Mouse (Mus musculus) heart, embryonic 12.5 days (tissue): ENCODE measurements at regions not wholly inside any gene's neighbourhood (a gene's known extent, or its start where the extent isn't known, plus 50 kb on each side); places are given as distances from the start of the nearest gene placed in this dataset.

Experiments
- ATAC-seq: fragments of 200-750 bp; cut with Nextera tagmentation; 2 replicates; pipeline ENCODE4 v1.8.0; 2017; ENCODE audit warnings: moderate TSS enrichment, moderate library complexity; ENCODE audit not compliant: insufficient number of reproducible peaks, low FRiP score
- H3K27ac ChIP-seq: fragments of 300-500 bp; sonication (generic); 2 replicates; pipeline ENCODE4 v1.5.1; 2016; ENCODE audit warnings: mild to moderate bottlenecking, moderate library complexity; ENCODE audit not compliant: poor library complexity, severe bottlenecking
- H3K27me3 ChIP-seq: fragments of 300-500 bp; sonication (generic); replicated peaks from 2 replicates; pipeline ENCODE4 v1.6.1; 2016; ENCODE audit warnings: mild to moderate bottlenecking, moderate library complexity
- H3K36me3 ChIP-seq: fragments of 300-500 bp; sonication (generic); 2 replicates; pipeline ENCODE4 v1.6.1; 2016; ENCODE audit warnings: mild to moderate bottlenecking, moderate library complexity
- H3K4me1 ChIP-seq: fragments of 300-500 bp; sonication (generic); replicated peaks from 2 replicates; pipeline ENCODE4 v1.6.1; 2016; ENCODE audit warnings: mild to moderate bottlenecking
- H3K4me2 ChIP-seq: fragments of 300-500 bp; sonication (generic); 2 replicates; pipeline ENCODE4 v1.6.1; 2016; ENCODE audit warnings: mild to moderate bottlenecking, moderate library complexity
- H3K4me3 ChIP-seq: fragments of 300-500 bp; sonication (generic); 2 replicates; pipeline ENCODE4 v1.5.1; 2016; ENCODE audit warnings: mild to moderate bottlenecking
- H3K9ac ChIP-seq: fragments of 300-500 bp; sonication (generic); 2 replicates; pipeline ENCODE4 v1.6.1; 2016; ENCODE audit warnings: mild to moderate bottlenecking, moderate library complexity
- H3K9me3 ChIP-seq: fragments of 300-500 bp; sonication (generic); replicated peaks from 2 replicates; pipeline ENCODE4 v1.6.1; 2016; ENCODE audit warnings: mild to moderate bottlenecking, moderate library complexity
- WGBS: fragments of 180-500 bp; shearing (Covaris S2); methylation state at CpG from one replicate; pipeline ENCODE4 v1.1.7; 2016; 5-methylcytosine and 5-hydroxymethylcytosine counted together

GRCm38 (mm10) chr1:13863712-13864111 is 2229.4 kb downstream of the 4930444P10Rik start:
- Histone ChIP-seq H3K4me3 (no peak overlapping the region), H3K36me3 (no peaks in the 10 kb centered on the region), H3K4me2 (no peak overlapping the region), H3K9ac (no peak overlapping the region), H3K9me3 (no peaks in the 10 kb centered on the region), H3K4me1 (no peaks in the 10 kb centered on the region), H3K27me3 (no peaks in the 10 kb centered on the region), H3K27ac (no peak overlapping the region)
- no peak for ATAC-seq
- 55% methylated on average over 1 of the region's 1 CpGs for WGBS

- WGBS = 66% methylated on average over 5 of the region's 5 CpGs
- H3K36me3 ChIP-seq = no peaks in the 10 kb centered on the region
- ATAC-seq = no peak
Measured at GRCm38 (mm10) chr1:13861070-13861511, 2232.0 kb downstream of the 4930444P10Rik start.

GRCm38 (mm10) chr1:13860469-13860868 is 2232.7 kb downstream of the 4930444P10Rik start:
- Histone ChIP-seq H3K9me3 (no peaks in the 10 kb centered on the region), H3K27ac (no peak overlapping the region), H3K27me3 (no peaks in the 10 kb centered on the region), H3K9ac (no peak overlapping the region), H3K36me3 (no peaks in the 10 kb centered on the region), H3K4me2 (no peak overlapping the region), H3K4me1 (no peaks in the 10 kb centered on the region), H3K4me3 (no peak overlapping the region)
- no peak for ATAC-seq
- 67% methylated on average over 3 of the region's 3 CpGs for WGBS

More at GRCm38 (mm10) chr1:13861070-13861511, 2232.0 kb downstream of the 4930444P10Rik start:
- Histone ChIP-seq H3K27me3 (no peaks in the 10 kb centered on the region), H3K4me1 (no peaks in the 10 kb centered on the region), H3K9me3 (no peaks in the 10 kb centered on the region), H3K9ac (no peak overlapping the region), H3K27ac (no peak overlapping the region), H3K4me3 (no peak overlapping the region), H3K4me2 (no peak overlapping the region)

GRCm38 (mm10) chr1:13859723-13860122 is 2233.4 kb downstream of the 4930444P10Rik start:
- H3K27me3 ChIP-seq = no peaks in the 10 kb centered on the region
- no peak for ATAC-seq
- no peak overlapping the region for H3K4me3 ChIP-seq
- H3K9me3 ChIP-seq = no peaks in the 10 kb centered on the region
- no peak overlapping the region for H3K9ac ChIP-seq
- H3K36me3 ChIP-seq = no peaks in the 10 kb centered on the region
- no peaks in the 10 kb centered on the region for H3K4me1 ChIP-seq
- WGBS = 61% methylated on average over 3 of the region's 3 CpGs
- no peak overlapping the region for H3K27ac ChIP-seq
- no peak overlapping the region for H3K4me2 ChIP-seq

- H3K9ac ChIP-seq = no peak overlapping the region
- no peak overlapping the region for H3K4me3 ChIP-seq
- H3K36me3 ChIP-seq = no peaks in the 10 kb centered on the region
- no peak for ATAC-seq
- WGBS = 64% methylated on average over 6 of the region's 6 CpGs
- H3K27me3 ChIP-seq = no peaks in the 10 kb centered on the region
- no peaks in the 10 kb centered on the region for H3K9me3 ChIP-seq
- H3K4me1 ChIP-seq = no peaks in the 10 kb centered on the region
- no peak overlapping the region for H3K27ac ChIP-seq
- H3K4me2 ChIP-seq = no peak overlapping the region
Measured at GRCm38 (mm10) chr1:13858371-13859018, 2234.6 kb downstream of the 4930444P10Rik start.

- no peak for ATAC-seq
- no peak overlapping the region for H3K4me3 ChIP-seq
- H3K4me2 ChIP-seq = no peak overlapping the region
- no peaks in the 10 kb centered on the region for H3K4me1 ChIP-seq
- H3K36me3 ChIP-seq = no peaks in the 10 kb centered on the region
- WGBS = 80% methylated on average over 2 of the region's 2 CpGs
- H3K9me3 ChIP-seq = no peaks in the 10 kb centered on the region
- no peak overlapping the region for H3K9ac ChIP-seq
- H3K27ac ChIP-seq = no peak overlapping the region
- H3K27me3 ChIP-seq = no peaks in the 10 kb centered on the region
Measured at GRCm38 (mm10) chr1:13856998-13857397, 2236.1 kb downstream of the 4930444P10Rik start.

GRCm38 (mm10) chr1:13851144-13851543 is 2242.0 kb downstream of the 4930444P10Rik start:
- H3K27ac ChIP-seq = no peak overlapping the region
- ATAC-seq = no peak
- H3K4me2 ChIP-seq = no peak overlapping the region
- no peak overlapping the region for H3K9ac ChIP-seq
- H3K36me3 ChIP-seq = no peaks in the 10 kb centered on the region
- H3K4me1 ChIP-seq = no peaks in the 10 kb centered on the region
- no peaks in the 10 kb centered on the region for H3K9me3 ChIP-seq
- no peaks in the 10 kb centered on the region for H3K27me3 ChIP-seq
- H3K4me3 ChIP-seq = no peak overlapping the region
- 78% methylated on average over 5 of the region's 5 CpGs for WGBS

- Histone ChIP-seq H3K27me3 (no peaks in the 10 kb centered on the region), H3K9me3 (no peaks in the 10 kb centered on the region), H3K4me2 (no peak overlapping the region), H3K4me3 (no peak overlapping the region), H3K4me1 (no peaks in the 10 kb centered on the region), H3K9ac (no peak overlapping the region), H3K27ac (no peak overlapping the region), H3K36me3 (no peaks in the 10 kb centered on the region)
- WGBS = 76% methylated on average over 4 of the region's 4 CpGs
- ATAC-seq = no peak
Measured at GRCm38 (mm10) chr1:13849071-13849470, 2244.1 kb downstream of the 4930444P10Rik start.

- H3K27ac ChIP-seq = no peak overlapping the region
- no peaks in the 10 kb centered on the region for H3K9me3 ChIP-seq
- no peaks in the 10 kb centered on the region for H3K27me3 ChIP-seq
- WGBS = 71% methylated on average over 15 of the region's 15 CpGs
- no peak overlapping the region for H3K4me3 ChIP-seq
- no peaks in the 10 kb centered on the region for H3K36me3 ChIP-seq
- H3K4me2 ChIP-seq = no peak overlapping the region
- H3K4me1 ChIP-seq = no peaks in the 10 kb centered on the region
- ATAC-seq = no peak
- no peak overlapping the region for H3K9ac ChIP-seq
Measured at GRCm38 (mm10) chr1:13846336-13846865, 2246.7 kb downstream of the 4930444P10Rik start.

GRCm38 (mm10) chr1:13840309-13840622 is 2252.9 kb downstream of the 4930444P10Rik start:
- no peaks in the 10 kb centered on the region for H3K36me3 ChIP-seq
- H3K4me2 ChIP-seq = no peak overlapping the region
- H3K27me3 ChIP-seq = no peaks in the 10 kb centered on the region
- WGBS = 88% methylated on average over 1 of the region's 1 CpGs
- no peaks in the 10 kb centered on the region for H3K9me3 ChIP-seq
- H3K4me1 ChIP-seq = no peaks in the 10 kb centered on the region
- no peak overlapping the region for H3K4me3 ChIP-seq
- no peak for ATAC-seq
- H3K9ac ChIP-seq = no peak overlapping the region
- no peak overlapping the region for H3K27ac ChIP-seq

- H3K27ac ChIP-seq = no peak overlapping the region
- no peaks in the 10 kb centered on the region for H3K27me3 ChIP-seq
- WGBS = 51% methylated on average over 11 of the region's 11 CpGs
Measured at GRCm38 (mm10) chr1:13839619-13840308, 2253.4 kb downstream of the 4930444P10Rik start.

More at GRCm38 (mm10) chr1:13839619-13840308, 2253.4 kb downstream of the 4930444P10Rik start:
- Histone ChIP-seq H3K4me1 (no peaks in the 10 kb centered on the region), H3K9me3 (no peaks in the 10 kb centered on the region), H3K4me3 (no peak overlapping the region), H3K4me2 (no peak overlapping the region), H3K9ac (no peak overlapping the region), H3K36me3 (no peaks in the 10 kb centered on the region)
- no peak for ATAC-seq
